15 mouse cellular contexts compared by ENCODE assay signal in genomic region chr9:34239531-34239930, GRCm38 (mm10).
"Had no signal": no experiment of that assay in that cellular context is flagged by ENCODE, and none has a peak within 500 bp of the region (broad histone marks: within the 10 kb centered on the region; RNA-seq: fewer than 3 reads in every experiment).

No protein-coding gene starts in this region.

- H3K9me3 ChIP-seq: kidney, embryonic 15.5 days; midbrain, embryonic 12.5 days had no signal

- H3K36me3 ChIP-seq: kidney, embryonic 15.5 days; midbrain, embryonic 12.5 days had no signal

- H3K27ac ChIP-seq: kidney, embryonic 15.5 days; liver, embryonic 14.5 days; macrophage; midbrain, embryonic 12.5 days; stomach, postnatal 0 days had no signal

- ATAC-seq: liver, postnatal 0 days; lung, postnatal 0 days; midbrain, embryonic 16.5 days had no signal

- H3K27me3 ChIP-seq: kidney, embryonic 15.5 days; midbrain, embryonic 12.5 days had no signal

- DNase-seq: kidney, adult 8-10 months; kidney, postnatal 10 days; kidney, postnatal 36 days; liver, postnatal 0 days; lung, embryonic 14.5 days; thymus, adult 2 months; thymus, postnatal 14 days; thymus, postnatal 4 days had no signal

- H3K9ac ChIP-seq: kidney, embryonic 15.5 days; liver, embryonic 14.5 days; liver, postnatal 0 days; lung, embryonic 14.5 days; midbrain, embryonic 12.5 days had no signal

- H3K4me3 ChIP-seq: kidney, embryonic 15.5 days; midbrain, embryonic 12.5 days had no signal

- H3K4me1 ChIP-seq: kidney, embryonic 15.5 days; midbrain, embryonic 12.5 days had no signal

- H3K4me2 ChIP-seq: kidney, embryonic 15.5 days; lung, embryonic 14.5 days; midbrain, embryonic 12.5 days had no signal
